Mouse (Mus musculus) thymus, postnatal 14 days (tissue): ENCODE data around the gene LTO1.

Experiments used
- DNase-seq: peaks from one replicate; pipeline ENCODE4 v3.0.0; 2021

Gene LTO1

DNA sequence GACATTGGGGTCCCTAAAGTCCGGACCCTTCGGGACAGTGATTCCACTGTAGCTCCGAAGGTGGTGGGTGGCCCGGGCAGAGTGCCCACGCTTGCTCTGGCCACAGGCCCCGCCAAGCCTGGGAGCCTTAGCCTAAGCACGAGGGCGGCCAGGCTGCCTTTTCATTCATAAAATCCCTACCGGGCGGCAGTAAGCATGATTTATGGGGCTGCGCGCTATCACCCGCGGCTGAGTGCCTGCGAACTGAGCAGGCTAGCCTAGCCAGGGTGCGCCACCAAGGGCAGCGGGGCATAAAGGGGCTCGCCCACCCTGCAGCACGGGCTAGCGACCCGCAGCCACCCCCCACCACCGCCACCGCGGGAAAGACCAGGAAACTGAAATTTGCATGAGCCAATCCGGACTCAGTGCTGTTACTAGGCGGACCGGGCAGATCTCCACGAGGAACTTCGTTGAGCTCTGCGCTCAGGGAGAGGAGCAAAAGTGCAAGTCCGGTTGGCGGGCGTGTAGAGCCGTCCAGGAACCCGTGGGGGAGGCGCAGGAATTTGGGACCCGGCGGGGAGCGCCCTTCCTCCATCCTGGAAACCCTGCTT lies 26.4 kb downstream of the LTO1 start:
- DNase-seq = peak; percentile 59

GRCm38 (mm10) chr7:144942071-144942743 lies 27.3 kb downstream of the LTO1 start:
- no peak for DNase-seq

DNA sequence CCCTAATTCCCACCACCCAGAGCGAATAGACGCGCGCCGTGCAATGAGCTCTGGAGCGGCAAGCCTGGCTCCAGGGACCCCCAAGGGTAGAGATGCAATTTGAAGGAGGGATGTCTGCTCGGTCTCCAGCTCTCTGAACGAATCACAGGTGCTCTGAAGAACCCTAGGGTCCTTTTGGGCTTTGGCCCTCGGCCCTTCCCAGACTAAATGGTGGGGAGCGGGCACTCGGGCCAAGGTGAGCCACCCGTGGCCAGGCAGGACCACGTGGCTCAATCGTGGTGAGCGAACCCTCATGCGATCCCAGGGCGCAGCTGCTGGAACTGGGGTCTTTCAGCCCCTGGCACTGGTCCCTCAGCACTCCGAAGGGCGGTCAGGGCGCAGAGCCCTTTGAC lies 27.8 kb downstream of the LTO1 start:
- DNase-seq = no peak

- peak; percentile 74 for DNase-seq
These were observed 28.4 kb downstream of the LTO1 start for GRCm38 (mm10) chr7:144943254-144943653.

GRCm38 (mm10) chr7:144958509-144959395 lies 43.9 kb downstream of the LTO1 start:
- DNase-seq = no peak

DNA sequence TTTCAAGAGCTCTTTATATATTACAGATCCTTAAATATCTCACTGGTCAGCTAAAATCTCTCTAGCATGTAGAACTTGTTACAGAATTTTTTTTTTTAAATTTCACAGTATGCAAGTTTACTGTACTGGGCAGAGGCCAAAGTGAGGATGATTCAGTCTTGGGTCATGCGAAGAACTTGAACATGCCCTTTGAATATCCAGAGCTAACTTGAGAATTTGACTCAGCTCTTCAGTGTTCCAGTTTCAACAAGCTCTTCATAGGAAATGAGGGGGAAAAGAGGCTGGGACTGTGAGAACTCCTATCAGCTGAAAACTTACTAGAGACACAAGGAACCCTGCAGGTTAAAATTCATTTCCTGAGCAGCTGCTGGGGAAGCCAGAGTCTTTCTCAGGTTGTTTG lies 49.0 kb downstream of the LTO1 start:
- DNase-seq = no peak

DNA sequence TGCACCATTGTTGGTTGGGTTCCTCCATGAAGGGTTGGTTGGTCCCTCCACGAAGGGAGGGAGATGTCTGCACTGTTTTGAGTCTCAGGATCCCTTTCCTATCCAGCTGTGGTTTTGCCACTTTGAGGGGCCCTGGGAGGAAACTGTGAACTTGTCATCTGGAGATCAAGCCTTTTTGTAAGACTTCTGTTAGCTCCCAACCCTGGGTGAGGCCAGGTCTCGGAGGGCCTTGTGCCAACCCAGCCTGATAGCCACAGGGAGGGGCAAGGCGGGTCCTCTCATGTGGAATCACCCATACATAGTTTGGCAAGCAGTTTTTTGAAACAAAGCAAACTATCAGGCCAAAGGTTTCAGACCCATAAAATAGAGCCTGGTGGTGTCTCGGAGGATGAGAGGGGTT lies 49.4 kb downstream of the LTO1 start:
- DNase-seq = no peak

GRCm38 (mm10) chr7:144965893-144966292 lies 51.0 kb downstream of the LTO1 start:
- DNase-seq = no peak

DNA sequence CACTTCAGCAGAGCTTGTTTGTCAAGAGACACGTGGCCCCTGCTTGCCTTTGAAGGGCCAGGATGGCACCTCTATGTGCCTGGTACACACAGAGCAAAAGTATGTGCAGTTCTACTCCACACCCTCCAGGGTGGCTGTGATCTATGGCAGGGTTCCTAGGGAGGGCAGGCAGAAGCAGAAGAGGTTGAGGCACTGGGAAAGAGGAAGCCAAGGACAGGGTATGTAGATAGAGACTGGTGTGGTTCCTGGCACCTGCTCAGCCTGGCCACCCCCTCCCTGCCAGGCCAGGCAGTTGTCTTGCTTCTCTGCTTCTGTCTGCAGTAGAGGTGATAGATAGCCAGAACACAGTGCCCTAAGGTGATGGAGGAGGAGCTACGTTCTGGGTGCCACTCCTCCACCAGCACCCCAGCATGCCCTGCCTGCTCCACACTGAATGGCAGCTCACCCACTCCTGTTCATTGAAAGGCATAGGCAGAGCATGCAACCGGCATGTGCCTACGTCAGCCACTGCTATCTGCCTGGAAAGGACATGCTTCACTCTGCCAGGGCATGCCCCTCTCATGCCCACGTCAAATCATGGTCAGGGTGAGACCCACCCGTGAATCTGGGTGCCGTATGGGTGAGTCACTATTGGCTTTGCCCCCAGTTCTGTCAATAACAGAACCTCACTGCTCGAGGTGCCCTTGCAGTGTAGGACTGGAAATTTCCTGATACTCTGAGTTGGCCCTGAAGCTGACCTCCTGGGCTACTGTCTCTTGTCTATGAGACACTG lies 56.3 kb downstream of the LTO1 start:
- DNase-seq = no peak

- DNase-seq = no peak
These were observed 56.9 kb downstream of the LTO1 start for GRCm38 (mm10) chr7:144971769-144972168.

DNA sequence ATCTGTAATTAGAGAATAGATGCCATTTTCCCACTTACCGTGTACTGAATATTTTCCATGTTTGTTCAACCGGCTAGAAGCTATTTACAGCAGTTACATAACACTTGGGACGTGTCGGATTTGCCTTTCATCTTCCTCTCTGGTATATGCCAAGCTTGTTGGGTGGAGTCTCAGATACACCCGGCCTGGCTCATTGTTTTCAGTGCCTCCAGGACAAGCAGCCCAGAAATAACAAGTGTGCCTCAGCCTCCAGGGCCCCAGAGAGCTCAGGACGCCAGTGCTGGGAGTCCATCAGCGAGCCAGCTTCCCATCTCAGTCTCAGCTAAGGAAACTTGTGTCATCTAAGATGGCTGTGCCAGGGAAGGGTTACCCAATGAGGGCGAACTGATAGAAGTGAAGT lies 58.6 kb downstream of the LTO1 start:
- no peak for DNase-seq

DNA sequence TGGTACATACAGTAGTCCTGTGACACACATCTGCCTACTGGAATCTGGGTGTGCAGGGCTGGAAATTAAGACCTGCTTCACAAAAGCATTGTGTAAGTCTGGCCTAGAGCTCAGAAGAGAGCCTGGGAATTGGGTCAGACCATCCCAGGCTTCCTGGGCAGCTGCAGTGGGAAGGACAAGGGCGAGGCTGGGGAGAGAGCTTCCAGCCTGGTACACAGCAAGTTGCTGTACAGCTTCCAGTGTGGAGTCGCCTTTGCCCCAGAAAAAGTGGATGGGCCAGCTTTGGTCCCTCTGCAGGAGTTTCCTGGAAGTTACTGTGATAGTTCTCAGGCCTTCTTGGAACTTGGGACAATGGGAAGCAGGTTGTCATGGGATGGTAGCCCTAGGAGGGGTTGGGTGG lies 62.2 kb downstream of the LTO1 start:
- DNase-seq = no peak

DNA sequence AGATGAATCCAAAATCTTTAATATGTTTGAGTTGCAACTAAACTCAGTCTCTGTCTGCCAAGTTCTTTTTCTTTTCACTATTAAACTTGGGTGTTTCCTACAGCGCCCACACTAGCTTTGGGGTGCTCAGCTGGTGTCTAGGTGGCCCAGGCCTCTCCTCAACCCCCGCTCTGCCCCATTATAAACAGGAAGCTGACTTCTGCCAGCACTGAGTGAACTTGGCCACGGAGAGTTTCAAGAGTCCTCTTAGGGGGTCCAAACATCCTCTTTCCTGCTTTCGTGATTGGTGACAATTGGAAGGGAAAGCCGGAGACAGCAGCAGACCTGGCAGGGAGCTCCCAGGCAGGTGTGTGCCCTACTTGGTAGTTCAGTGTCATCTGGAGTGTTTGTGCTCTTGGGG lies 64.9 kb downstream of the LTO1 start:
- peak; percentile 61 for DNase-seq
